Mouse (Mus musculus): ENCODE measurements at regions not wholly inside any gene's neighbourhood (a gene's known extent, or its start where the extent isn't known, plus 50 kb on each side); places are given as distances from the start of the nearest gene placed in this dataset.

- no peak for DNase-seq
Measured at GRCm38 (mm10) chr7:136829621-136830313, 64.6 kb upstream of the Mgmt start.

GRCm38 (mm10) chr7:136832419-136832818 lies 62.0 kb upstream of the Mgmt start:
- DNase-seq = no peak

GRCm38 (mm10) chr7:136838971-136839370 lies 55.4 kb upstream of the Mgmt start:
- DNase-seq = no peak

GRCm38 (mm10) chr7:136840224-136840623 lies 54.2 kb upstream of the Mgmt start:
- no peak for DNase-seq

- DNase-seq = no peak
Measured at GRCm38 (mm10) chr7:136842751-136843150, 51.7 kb upstream of the Mgmt start.

- DNase-seq = no peak
Measured at GRCm38 (mm10) chr7:136844282-136844681, 50.1 kb upstream of the Mgmt start.

All from embryo, embryonic 11 days (tissue).